Comparison of ENCODE assay signal across 8 mouse cellular contexts in genomic region chr14:51090921-51091900, GRCm38 (mm10). TPM values are rescaled to one million over a fixed set of nuclear protein-coding genes. Genes with fewer than 3 reads are reported as not detected.
DNase-seq lines count a peak whose midpoint lies in the region; ATAC-seq and TF ChIP-seq lines count a peak whose summit lies in the region.

Gene Rnase4 (plus strand): TSS chr14:51091077.
Gene Ang (plus strand): TSS chr14:51091150.

- 0 out of 2 replicates have a peak, but pooled peaks cover 6% of the 10 kb centered on the region for H3K27me3 ChIP-seq in hindbrain, embryonic 13.5 days
- H3K27me3 ChIP-seq in limb, embryonic 14.5 days (ENCODE audit: control insufficient read depth, insufficient read depth, low read length): no peaks in the 10 kb centered on the region
- H3K27me3 ChIP-seq in midbrain, embryonic 13.5 days: no peaks in the 10 kb centered on the region
- H3K27me3 ChIP-seq in testis, adult 2 months (ENCODE audit: control insufficient read depth, insufficient read depth, low read length): no peaks in the 10 kb centered on the region

- TF ChIP-seq POLR2A in limb, embryonic 14.5 days (IDR thresholded peaks at IDR 0.05; ENCODE audit: borderline replicate concordance, extremely low read depth, insufficient read depth, insufficient read length): no peak
- no peak for TF ChIP-seq POLR2A in testis, adult 2 months (IDR thresholded peaks at IDR 0.05; ENCODE audit: control insufficient read depth, low read depth, low read length)

- peak within 1 kb of the TSS; percentile 76 for H3K27ac ChIP-seq in hindbrain, embryonic 13.5 days
- H3K27ac ChIP-seq in limb, embryonic 14.5 days (replicated peaks; ENCODE audit: low read depth, low read length): peak within 1 kb of the TSS; percentile 83
- H3K27ac ChIP-seq in midbrain, embryonic 13.5 days: peak within 1 kb of the TSS; percentile 71
- H3K27ac ChIP-seq in testis, adult 2 months (ENCODE audit: control insufficient read depth, insufficient read depth, low read depth, low read length): peak within 1 kb of the TSS; percentile 85

- H3K9me3 ChIP-seq in hindbrain, embryonic 13.5 days: no peaks in the 10 kb centered on the region
- no peaks in the 10 kb centered on the region for H3K9me3 ChIP-seq in limb, embryonic 14.5 days (ENCODE audit: control insufficient read depth, low read length)
- no peaks in the 10 kb centered on the region for H3K9me3 ChIP-seq in midbrain, embryonic 13.5 days

- H3K36me3 ChIP-seq in hindbrain, embryonic 13.5 days: no peaks in the 10 kb centered on the region
- no peaks in the 10 kb centered on the region for H3K36me3 ChIP-seq in limb, embryonic 14.5 days (ENCODE audit: control insufficient read depth, insufficient read depth, low read length)
- H3K36me3 ChIP-seq in midbrain, embryonic 13.5 days: no peaks in the 10 kb centered on the region
- no peaks in the 10 kb centered on the region for H3K36me3 ChIP-seq in testis, adult 2 months (ENCODE audit: control insufficient read depth, insufficient read depth, low read length)

- peak within 1 kb of the TSS; percentile 68 for H3K9ac ChIP-seq in hindbrain, embryonic 13.5 days
- H3K9ac ChIP-seq in limb, embryonic 14.5 days (ENCODE audit: low read depth, low read length, severe bottlenecking): peak within 1 kb of the TSS; percentile 67
- peak within 1 kb of the TSS; percentile 60 for H3K9ac ChIP-seq in midbrain, embryonic 13.5 days (replicated peaks)

- peak within 1 kb of the TSS; percentile 82 for H3K4me2 ChIP-seq in hindbrain, embryonic 13.5 days
- H3K4me2 ChIP-seq in limb, embryonic 14.5 days (replicated peaks; ENCODE audit: low read depth, low read length, severe bottlenecking): peak within 1 kb of the TSS; percentile 69
- H3K4me2 ChIP-seq in midbrain, embryonic 13.5 days (replicated peaks): peak within 1 kb of the TSS; percentile 73

- DNase-seq in left cerebral cortex, adult 18-20 months (ENCODE audit: low spot score in 2 of 2): peak; percentile 21 to 27
- no peak for DNase-seq in left cerebral cortex, adult 11 months (ENCODE audit: low spot score)
- peak; percentile 48 to 50 for DNase-seq in cerebellum, adult 18-20 months
- DNase-seq in gastrocnemius, adult 18-20 months (ENCODE audit: low spot score): peak; percentile 82
- peak; percentile 76 for DNase-seq in limb, embryonic 14.5 days (ENCODE audit: low spot score)

- WGBS in hindbrain, embryonic 13.5 days: 9% methylated on average over 33 of the region's 33 CpGs
- WGBS in limb, embryonic 14.5 days: 7% methylated on average over 33 of the region's 33 CpGs
- WGBS in midbrain, embryonic 13.5 days: 9% methylated on average over 33 of the region's 33 CpGs

- TF ChIP-seq CTCF in testis, adult 2 months (IDR thresholded peaks at IDR 0.05; ENCODE audit: control insufficient read depth, insufficient read depth, insufficient replicate concordance, low read depth, low read length): no peak

- peak within 1 kb of the TSS; percentile 63 for H3K4me3 ChIP-seq in hindbrain, embryonic 13.5 days
- peak within 1 kb of the TSS; percentile 66 for H3K4me3 ChIP-seq in limb, embryonic 14.5 days (replicated peaks; ENCODE audit: low read length)
- H3K4me3 ChIP-seq in midbrain, embryonic 13.5 days (replicated peaks): peak within 1 kb of the TSS; percentile 52
- H3K4me3 ChIP-seq in testis, adult 2 months (ENCODE audit: control insufficient read depth, low read depth, low read length): peak within 1 kb of the TSS; percentile 71

- peak; percentile 25; the same call in 1 of the 2 replicates for ATAC-seq in hindbrain, embryonic 13.5 days (ENCODE audit: low FRiP score)
- ATAC-seq in limb, embryonic 14.5 days (ENCODE audit: low FRiP score, low read depth): peak; percentile 53
- peak; percentile 43 for ATAC-seq in midbrain, embryonic 13.5 days

- H3K4me1 ChIP-seq in hindbrain, embryonic 13.5 days (replicated peaks): peaks cover 13% of the 10 kb centered on the region; the same call in 1 of the 2 replicates
- no peaks in the 10 kb centered on the region for H3K4me1 ChIP-seq in limb, embryonic 14.5 days (ENCODE audit: control insufficient read depth, insufficient read depth, low read length)
- H3K4me1 ChIP-seq in midbrain, embryonic 13.5 days (replicated peaks): peaks cover 16% of the 10 kb centered on the region
- H3K4me1 ChIP-seq in testis, adult 2 months (ENCODE audit: control insufficient read depth, insufficient read depth, low read length): peaks cover 7% of the 10 kb centered on the region

RNA-seq across cellular contexts. Expression of gene Rnase4, which starts in this region (rescaled TPM):
- 10 to 100 TPM; 16.5 to 18.1 TPM for total RNA-seq in left cerebral cortex, adult 18-20 months (2021)
- total RNA-seq in gastrocnemius, adult 18-20 months (2021): 10 to 100 TPM; 25.0 to 30.1 TPM
- 15.3 and 17.5 TPM in 2 replicates for polyA plus RNA-seq in hindbrain, embryonic 13.5 days (2015; fragmentation: Nextera tagmentation; extraction: Ambion mirVana)
- polyA plus RNA-seq in limb, embryonic 14.5 days (2012; rRNA removed): 66.2 and 67.4 TPM in 2 replicates
- polyA plus RNA-seq in limb, embryonic 14.5 days (2014; fragmentation: Nextera tagmentation; extraction: Ambion mirVana): 51.9 and 59.4 TPM in 2 replicates
- polyA plus RNA-seq in midbrain, embryonic 13.5 days (2015; fragmentation: Nextera tagmentation; extraction: Ambion mirVana): 7.4 and 10.6 TPM in 2 replicates
- 8.8 and 11.5 TPM in 2 replicates for polyA plus RNA-seq in testis, adult 2 months (2012; rRNA removed)

RNA-seq across cellular contexts. Expression of gene Ang, which starts in this region (rescaled TPM):
- total RNA-seq in left cerebral cortex, adult 18-20 months (2021): 1 to 10 TPM; 4.0 to 4.3 TPM
- 1 to 10 TPM; 3.0 to 4.1 TPM for total RNA-seq in gastrocnemius, adult 18-20 months (2021)
- polyA plus RNA-seq in hindbrain, embryonic 13.5 days (2015; fragmentation: Nextera tagmentation; extraction: Ambion mirVana): 4.1 and 4.4 TPM in 2 replicates
- 9.7 and 13.6 TPM in 2 replicates for polyA plus RNA-seq in limb, embryonic 14.5 days (2012; rRNA removed)
- 7.3 and 8.3 TPM in 2 replicates for polyA plus RNA-seq in limb, embryonic 14.5 days (2014; fragmentation: Nextera tagmentation; extraction: Ambion mirVana)
- 2.2 and 2.6 TPM in 2 replicates for polyA plus RNA-seq in midbrain, embryonic 13.5 days (2015; fragmentation: Nextera tagmentation; extraction: Ambion mirVana)
- 0.89 and 1.5 TPM in 2 replicates for polyA plus RNA-seq in testis, adult 2 months (2012; rRNA removed)
